Mouse (Mus musculus): ENCODE data around the gene Pilrb2. TPM values are rescaled to one million over a fixed set of nuclear protein-coding genes. Genes with fewer than 3 reads are reported as not detected.

The Pilrb2 gene
- polyA plus RNA-seq (2012; ENCODE audit: low replicate concordance): 6.4 and 10.8 TPM in 2 replicates

GRCm38 (mm10) chr5:137871644-137872380 is at the start of gene Pilrb2:
Pilrb2 (minus strand) TSS chr5:137871815.

GRCm38 (mm10) chr5:137857960-137858710 is 13.5 kb downstream of the Pilrb2 start, which contains the start of gene Pilrb1:
Pilrb1 (minus strand) TSS chr5:137858106.

GRCm38 (mm10) chr5:137835966-137836520 is 35.6 kb downstream of the Pilrb2 start, which contains the start of gene Pilra:
Pilra (minus strand) TSS chr5:137836281.

Other genes with a start within 250 kb of the Pilrb2 start
- 0.09 and 0.20 TPM in 2 replicates for gene Fbxo24, start 242.8 kb downstream of the Pilrb2 start, polyA plus RNA-seq (2012; ENCODE audit: low replicate concordance)
- 391 and 723 TPM in 2 replicates for gene Lrch4, start 242.7 kb downstream of the Pilrb2 start, polyA plus RNA-seq (2012; ENCODE audit: low replicate concordance)
- gene Gm20605, start 242.6 kb downstream of the Pilrb2 start, polyA plus RNA-seq (2012; ENCODE audit: low replicate concordance): 44.7 and 56.6 TPM in 2 replicates
- 167 and 231 TPM in 2 replicates for gene Sap25, start 230.5 kb downstream of the Pilrb2 start, polyA plus RNA-seq (2012; ENCODE audit: low replicate concordance)
- 0.17 and 0.21 TPM in 2 replicates for gene Irs3, start 226.1 kb downstream of the Pilrb2 start, polyA plus RNA-seq (2012; ENCODE audit: low replicate concordance)
- 41.0 and 59.6 TPM in 2 replicates for gene Agfg2, start 187.1 kb downstream of the Pilrb2 start, polyA plus RNA-seq (2012; ENCODE audit: low replicate concordance)
- 3.5 and 11.1 TPM in 2 replicates for gene Nyap1, start 130.2 kb downstream of the Pilrb2 start, polyA plus RNA-seq (2012; ENCODE audit: low replicate concordance)
- 642 and 1,190 TPM in 2 replicates for gene Tsc22d4, start 126.1 kb downstream of the Pilrb2 start, polyA plus RNA-seq (2012; ENCODE audit: low replicate concordance)
- 82.7 and 175 TPM in 2 replicates for gene Ppp1r35, start 93.0 kb downstream of the Pilrb2 start, polyA plus RNA-seq (2012; ENCODE audit: low replicate concordance)
- gene Mepce, start 84.2 kb downstream of the Pilrb2 start, polyA plus RNA-seq (2012; ENCODE audit: low replicate concordance): 168 and 453 TPM in 2 replicates
- 2.2 and 5.2 TPM in 2 replicates for gene Zcwpw1, start 84.0 kb downstream of the Pilrb2 start, polyA plus RNA-seq (2012; ENCODE audit: low replicate concordance)
- 6.6 and 11.0 TPM in 2 replicates for gene Pilra, start 35.5 kb downstream of the Pilrb2 start, polyA plus RNA-seq (2012; ENCODE audit: low replicate concordance)
- 6.6 and 9.2 TPM in 2 replicates for gene Pilrb1, start 13.7 kb downstream of the Pilrb2 start, polyA plus RNA-seq (2012; ENCODE audit: low replicate concordance)
- not detected in 2 replicates for gene Cyp3a13, start 49.8 kb upstream of the Pilrb2 start, polyA plus RNA-seq (2012; ENCODE audit: low replicate concordance)
- not detected in 2 replicates for gene Gjc3, start 91.3 kb upstream of the Pilrb2 start, polyA plus RNA-seq (2012; ENCODE audit: low replicate concordance)
- gene Azgp1, start 109.7 kb upstream of the Pilrb2 start, polyA plus RNA-seq (2012; ENCODE audit: low replicate concordance): not detected in 2 replicates
- not detected in 2 replicates for gene Smok3a, start 149.4 kb upstream of the Pilrb2 start, polyA plus RNA-seq (2012; ENCODE audit: low replicate concordance)
- not detected in 2 replicates for gene Smok3b, start 149.6 kb upstream of the Pilrb2 start, polyA plus RNA-seq (2012; ENCODE audit: low replicate concordance)
- gene Smok3c, start 181.4 kb upstream of the Pilrb2 start, polyA plus RNA-seq (2012; ENCODE audit: low replicate concordance): not detected in 2 replicates
- 0.78 and 1.9 TPM in 2 replicates for gene Zkscan1, start 213.3 kb upstream of the Pilrb2 start, polyA plus RNA-seq (2012; ENCODE audit: low replicate concordance)
- gene Zscan21, start 245.1 kb upstream of the Pilrb2 start, polyA plus RNA-seq (2012; ENCODE audit: low replicate concordance): 0.54 and 2.8 TPM in 2 replicates

All from hematopoietic multipotent progenitor cell, adult 10-12 weeks (in vitro differentiated cells).